Mouse (Mus musculus) adipocyte (in vitro differentiated cells): ENCODE measurements around the gene Akirin2.
A peak's percentile ranks its signal among the peaks of the same experiment; 100 is the strongest.
"Not testable (repeated sequence)": the region's sequence is repeated elsewhere in the genome, so short reads cannot be mapped to it uniquely, and the experiment has no call there.

ENCODE experiments used
- DNase-seq: peaks from one replicate; pipeline ENCODE4 v3.0.0-alpha.2; 2016; ENCODE audit warnings: low spot score

Akirin2 gene

DNA sequence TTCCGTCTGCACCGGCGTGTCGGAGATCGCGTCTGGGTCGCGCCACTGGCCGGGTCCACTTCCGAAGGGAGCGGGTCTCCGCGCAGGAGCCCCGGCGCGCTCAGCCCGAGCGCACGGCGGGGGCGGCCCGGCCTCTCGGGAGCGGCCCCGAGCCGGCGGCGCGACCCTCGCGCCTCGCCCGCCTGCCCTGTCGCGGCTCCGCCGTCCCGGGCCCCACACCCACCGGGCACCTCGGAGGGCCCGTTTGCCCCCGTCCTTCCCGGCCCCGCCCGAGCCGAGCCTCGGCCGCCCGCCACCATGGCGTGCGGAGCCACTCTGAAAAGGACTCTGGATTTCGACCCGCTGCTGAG, at the start of gene Akirin2:
TSS of gene Akirin2 (plus strand) at position 190 of the 350 bp plus-strand sequence.
- no peak for DNase-seq

DNA sequence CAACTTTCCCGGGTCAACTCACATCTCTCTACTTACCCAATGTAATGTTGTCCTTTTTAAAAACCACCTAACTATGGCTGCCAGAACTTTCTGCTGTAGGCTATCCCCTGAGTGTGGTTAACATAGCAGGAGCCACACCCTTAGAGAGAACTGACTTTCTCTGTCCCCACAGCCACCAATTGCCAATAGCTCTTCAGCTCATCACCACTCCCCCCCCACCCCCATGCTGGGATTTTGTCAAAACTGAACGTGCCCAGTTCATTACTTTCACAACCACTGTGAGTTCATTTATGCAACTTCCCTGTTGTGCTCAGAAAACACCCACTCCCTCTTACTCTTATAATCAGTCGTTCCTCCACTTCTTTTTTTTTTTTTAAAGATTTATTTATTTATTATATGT, 40.4 kb upstream of the Akirin2 start:
- DNase-seq = no peak

DNA sequence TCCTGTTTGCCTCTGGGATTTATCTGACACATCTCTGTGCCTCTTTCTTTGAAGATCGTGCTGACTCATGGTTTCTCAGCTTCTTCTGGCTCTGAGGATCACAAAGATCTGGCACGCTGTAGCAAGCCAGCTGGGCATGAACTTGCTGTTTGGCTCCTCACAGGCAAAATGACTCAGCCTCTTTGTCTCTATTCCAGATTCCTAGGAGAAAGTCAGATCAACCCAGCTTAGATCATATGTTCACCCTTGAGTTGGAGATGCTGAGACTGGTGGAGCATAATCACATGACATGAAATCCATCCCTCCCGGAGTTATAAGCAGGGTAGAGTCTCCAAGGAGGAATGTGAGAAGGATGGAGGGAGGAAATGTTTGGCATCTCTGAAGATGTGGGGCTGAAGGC, 27.9 kb upstream of the Akirin2 start:
- DNase-seq = peak; percentile 76

DNA sequence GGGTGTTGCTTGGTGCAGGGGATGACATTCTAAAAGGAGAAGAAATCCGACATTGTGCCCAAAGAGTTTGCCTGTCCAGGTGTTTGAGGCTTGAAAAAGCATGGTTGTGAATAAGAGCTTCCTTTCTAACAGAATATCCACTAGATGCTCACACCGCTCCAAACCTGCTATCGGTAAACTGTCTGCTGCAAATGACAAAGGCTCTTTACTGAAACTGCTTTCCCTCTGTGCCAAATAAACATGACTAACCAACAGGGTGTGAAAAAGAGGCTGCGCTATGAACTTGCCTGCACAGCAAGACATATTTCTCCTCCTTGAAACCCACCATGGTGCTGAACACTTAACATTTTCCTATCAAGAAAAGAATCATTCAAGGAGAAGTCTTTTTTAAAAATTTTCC, 27.2 kb upstream of the Akirin2 start:
- DNase-seq = no peak

DNA sequence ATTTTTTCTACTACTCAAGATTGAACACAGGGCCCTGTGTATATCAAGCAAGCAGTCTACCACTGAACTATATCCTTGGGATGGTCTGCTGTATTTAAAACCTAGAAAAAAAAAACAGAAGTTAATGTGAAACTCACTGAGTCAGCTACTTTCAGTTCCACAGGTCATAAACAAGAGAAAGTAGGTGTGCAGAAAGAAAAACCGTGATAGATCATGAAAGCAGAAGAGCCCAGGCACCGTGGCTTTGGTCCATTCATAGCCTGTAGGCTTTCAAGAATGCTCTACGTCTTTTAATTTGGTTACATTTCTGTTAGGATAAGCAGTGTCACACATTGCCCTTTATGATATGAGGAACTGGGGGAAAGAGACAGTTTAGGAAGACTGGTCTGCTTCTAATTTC, 24.0 kb upstream of the Akirin2 start:
- no peak for DNase-seq

DNA sequence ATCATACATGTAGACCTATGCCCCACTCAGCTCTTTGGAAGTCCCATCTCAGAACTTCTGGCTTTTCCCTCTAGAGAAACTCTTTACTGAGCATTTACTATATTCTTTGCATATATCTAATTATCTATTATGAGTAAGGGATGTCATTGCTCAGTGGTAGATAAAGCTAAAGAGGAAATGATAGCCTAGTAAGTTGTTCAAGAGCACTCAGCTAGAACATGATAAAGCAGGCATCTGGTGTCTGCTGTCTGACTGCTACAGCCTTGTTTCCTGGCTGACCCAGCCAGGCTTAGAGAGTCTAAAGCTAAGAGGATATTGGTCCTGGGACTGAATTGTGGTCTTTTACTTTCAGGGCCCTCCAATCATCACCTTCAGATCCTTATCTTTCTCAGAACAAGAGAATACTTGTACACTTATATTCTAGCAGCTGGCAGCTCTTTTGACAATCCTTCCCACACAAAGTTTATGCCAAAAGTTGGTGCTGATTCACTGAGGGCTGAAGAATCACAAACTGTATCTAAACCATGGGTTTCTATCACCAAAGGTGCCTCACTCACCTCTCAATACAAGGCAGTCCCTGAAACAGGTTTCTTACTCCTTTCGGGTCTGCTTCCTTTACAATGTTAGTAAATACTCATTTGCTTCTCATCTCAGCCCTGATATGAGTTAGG, 22.2 kb upstream of the Akirin2 start:
- no peak for DNase-seq

DNA sequence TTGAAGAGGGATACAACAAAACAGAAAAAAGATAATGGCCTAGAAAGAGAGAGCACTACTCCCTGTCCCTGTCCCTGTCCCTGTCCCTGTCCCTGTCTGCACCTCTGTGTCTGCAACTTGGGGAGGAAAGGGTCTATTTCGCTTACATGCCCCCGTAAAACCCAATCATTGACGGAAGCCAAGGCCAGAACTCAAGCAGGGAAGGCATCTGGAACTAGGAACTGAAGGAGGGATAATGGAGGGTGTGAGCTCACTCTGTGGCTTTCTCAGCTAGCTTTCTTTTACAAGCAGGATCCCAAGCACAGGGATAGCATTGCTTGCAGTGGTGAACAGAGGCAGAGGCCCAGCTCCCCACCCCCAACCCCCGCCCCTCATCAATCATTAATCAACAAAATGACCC, 21.4 kb upstream of the Akirin2 start:
- DNase-seq = no peak

DNA sequence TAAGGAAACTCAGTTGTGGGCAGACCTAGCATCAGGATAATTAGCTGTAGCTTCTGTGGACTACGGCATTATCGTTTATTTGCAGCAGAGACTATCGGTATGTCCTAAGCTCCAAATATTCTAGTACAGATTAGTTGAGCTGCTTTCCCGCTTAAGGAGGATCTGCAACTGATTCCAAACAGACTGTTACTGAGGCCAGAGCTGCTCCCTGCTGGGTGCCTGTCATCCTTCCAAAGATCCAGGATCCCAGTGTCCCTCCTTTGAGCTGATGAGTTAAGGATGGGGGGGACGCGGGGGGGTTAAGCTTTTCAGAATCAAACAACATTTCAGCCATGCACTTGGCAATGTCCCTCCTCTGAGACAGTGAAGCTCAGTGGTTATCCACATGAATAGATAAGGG, 20.8 kb upstream of the Akirin2 start:
- DNase-seq = no peak

DNA sequence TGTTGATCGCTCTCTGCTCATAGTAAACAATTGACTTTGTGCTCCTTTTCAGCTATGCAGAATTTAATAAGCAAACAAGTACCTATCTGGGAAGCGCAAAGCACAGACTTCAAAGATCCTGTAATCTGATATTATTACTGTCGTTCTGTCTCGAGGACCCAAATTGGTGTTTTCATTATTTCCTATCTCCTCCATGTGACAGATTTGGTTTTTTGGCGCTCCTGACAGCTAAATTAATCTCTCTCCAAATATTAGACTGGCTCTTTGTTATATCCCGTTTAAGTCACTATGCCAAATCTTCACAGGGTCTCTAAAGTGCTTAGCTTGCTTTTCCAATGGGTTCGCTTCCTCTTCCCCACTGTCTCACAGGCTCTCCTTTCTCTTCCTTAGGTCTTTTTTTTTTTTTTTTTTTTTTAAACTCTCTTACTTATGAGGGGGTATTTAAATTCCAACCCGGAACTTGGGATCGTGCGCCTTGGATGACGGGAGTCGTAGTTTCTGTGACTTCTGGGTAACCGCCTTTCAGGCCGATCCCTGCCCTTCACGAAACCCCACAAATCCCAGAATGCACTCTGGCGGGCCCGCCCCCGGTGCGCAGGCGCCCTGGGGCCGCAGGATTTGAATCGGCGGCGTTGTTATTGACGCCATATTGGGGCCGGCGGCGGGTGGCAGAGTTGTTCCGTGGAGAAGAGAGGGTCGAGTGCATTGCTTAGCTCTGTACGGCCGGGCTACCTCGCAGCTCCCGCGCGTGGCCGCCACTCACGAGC, 573 bp upstream of the Akirin2 start:
- DNase-seq = peak; percentile 97

DNA sequence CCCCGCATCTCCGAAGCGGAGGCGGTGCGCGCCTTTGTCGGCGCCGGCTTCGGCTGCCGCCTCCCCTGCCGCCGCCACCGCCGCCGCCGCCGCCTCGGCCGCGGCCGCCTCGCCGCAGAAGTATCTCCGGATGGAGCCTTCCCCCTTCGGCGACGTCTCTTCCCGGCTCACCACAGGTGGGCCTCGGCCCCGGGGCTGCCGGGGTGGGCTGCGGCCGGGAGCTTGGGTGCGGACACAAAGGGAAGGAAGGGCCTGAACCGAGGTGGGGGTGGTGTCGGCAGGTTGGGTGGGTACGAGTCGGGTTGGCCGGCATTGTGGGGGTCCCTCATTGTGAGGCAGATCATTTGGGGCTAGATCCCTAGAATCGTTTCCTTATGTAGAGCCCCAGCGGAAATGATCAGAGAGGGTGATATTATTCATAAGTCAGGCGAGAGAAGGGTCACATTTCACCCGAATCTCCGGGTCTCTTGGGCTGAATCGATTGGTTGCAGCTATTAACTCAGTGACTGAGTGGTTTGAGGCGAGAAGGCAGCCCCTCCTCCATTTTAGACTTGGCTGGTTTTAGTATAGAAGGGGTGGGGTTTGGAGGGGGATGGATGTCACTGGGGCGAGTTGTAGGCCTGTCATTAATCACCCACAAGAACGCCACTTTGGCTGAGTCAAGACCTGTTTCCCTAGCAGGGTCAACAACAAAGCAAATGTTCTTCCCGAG, 517 bp downstream of the Akirin2 start:
- peak; percentile 93 for DNase-seq

DNA sequence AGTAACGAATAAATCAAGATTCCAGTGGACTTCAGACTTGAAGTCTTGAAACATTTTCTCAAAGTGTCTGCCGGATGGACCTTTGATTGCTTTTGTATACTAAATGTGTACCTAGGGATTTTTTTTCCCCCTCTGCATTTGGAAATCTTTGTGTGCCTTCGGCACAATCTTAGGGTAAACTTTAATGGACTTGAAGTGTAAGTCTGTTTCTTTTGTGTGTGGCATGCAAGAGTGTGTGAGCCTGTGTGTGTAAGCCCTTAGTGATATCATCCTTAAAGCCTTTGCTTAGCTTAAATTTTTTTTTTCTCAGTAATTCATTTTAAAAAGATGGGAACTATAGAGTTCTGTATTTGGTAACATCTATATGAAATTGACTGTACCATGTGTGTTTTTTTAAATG, 1.2 kb downstream of the Akirin2 start:
- DNase-seq = no peak

DNA sequence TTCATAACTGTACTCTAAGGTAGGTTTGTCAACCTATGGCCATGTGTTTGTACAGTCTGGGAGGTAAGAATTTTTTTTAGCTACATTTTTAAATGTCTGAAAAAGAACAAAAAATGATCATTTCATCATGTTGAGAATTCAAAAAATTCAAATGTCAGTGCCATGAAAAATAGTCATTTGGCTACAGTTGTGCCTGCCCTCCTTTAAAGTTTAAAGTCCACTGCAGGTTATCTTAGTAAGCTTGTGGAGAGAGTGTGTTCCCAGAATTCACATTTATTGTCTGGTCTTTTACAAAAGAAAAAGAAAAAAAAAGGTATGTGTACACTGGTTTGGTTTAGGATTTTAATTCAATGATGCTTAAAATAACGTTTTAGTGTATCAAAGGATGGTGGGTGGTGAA, 3.9 kb downstream of the Akirin2 start:
- no peak for DNase-seq

DNA sequence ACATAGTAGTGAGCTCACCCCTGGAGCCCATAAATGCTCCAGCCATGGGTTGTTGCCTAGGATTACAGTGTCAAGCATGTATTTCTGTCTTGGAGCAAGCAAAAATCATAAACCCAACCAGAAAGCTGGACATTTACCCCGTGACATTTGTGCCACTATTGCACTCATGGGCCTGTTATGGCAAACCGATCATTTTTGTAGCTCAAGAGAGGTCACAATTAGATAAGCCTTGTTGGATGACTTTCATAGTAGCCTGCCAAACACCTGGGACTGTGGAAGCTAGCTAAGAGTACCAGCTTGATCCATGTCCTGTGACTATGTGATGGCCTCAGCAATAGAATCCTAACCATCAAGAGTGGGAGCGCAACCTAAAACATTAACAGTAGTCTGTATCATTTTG, 4.9 kb downstream of the Akirin2 start:
- DNase-seq = no peak

DNA sequence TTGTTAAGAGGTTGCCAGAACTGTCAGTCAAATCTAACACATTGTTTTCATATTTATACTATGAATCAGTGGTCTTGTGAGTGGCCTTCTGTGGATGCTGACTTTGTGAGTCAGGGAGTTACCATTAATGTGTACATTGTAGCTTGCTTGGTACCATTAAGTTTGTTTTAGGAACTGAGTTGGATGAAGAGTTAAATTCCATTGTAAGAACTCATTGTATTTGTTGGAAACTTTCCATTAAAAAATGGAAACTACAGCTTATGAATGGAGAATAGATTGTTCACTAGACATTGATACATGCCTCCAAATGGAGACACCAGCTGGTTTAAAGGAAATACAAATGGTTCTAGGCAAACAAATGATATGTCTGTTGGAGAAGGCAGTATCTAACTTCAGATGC, 5.4 kb downstream of the Akirin2 start:
- no peak for DNase-seq

DNA sequence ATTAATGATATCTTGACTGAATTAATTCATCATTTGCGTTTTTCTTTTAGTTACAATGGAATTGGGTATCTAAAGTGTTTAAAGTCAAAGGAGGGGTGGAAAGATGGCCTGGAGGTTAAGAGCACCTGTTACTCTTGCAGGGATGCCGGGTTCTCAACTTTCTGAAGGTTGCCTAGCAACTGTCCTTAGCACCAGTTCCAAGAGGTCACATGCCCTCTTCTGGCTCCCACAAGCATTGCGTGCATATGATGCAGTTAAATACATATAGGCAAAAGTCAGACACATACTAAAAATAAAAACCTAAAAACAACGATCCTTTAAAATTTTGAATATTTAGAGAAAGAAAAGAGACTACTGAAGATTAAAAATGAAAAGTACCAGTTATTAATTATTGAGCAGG, 10.2 kb downstream of the Akirin2 start:
- no peak for DNase-seq

DNA sequence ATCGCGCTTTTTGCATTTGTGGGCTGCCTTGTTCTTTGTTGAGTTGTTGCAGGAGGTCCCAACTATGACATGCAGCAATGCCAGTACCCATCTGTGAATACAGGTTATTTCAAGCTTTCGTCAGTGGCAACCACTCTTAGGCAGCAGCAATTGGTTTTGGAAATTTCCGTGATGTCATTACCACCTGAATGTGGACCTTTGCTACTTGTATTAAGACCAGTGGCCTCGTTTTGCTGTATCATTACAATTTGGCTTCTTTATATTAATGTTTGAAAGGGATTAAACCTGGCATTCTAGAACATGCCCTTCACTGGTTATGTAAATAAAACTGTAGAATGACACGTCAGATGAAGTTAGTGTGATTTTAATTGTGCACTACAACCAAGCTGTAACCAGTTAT, 15.5 kb downstream of the Akirin2 start:
- DNase-seq = no peak

DNA sequence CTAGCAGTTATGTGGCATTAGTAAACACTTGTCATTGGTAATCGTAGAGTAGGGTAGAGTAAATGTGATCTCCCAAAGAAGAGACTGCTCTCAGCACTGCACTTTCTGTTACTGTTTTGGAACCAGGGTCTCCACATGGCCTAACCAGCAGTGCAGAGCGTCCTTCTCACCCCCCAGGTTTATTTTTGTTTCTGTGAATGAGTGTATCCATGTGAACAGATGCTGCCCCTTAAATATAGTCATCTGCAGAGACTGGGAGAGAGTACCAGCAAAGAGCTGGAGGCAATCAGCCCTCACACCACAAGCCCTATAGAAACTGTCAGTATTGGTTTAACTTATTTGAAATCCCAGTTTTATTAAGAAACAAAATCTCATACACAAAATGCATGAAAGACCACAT, 22.1 kb downstream of the Akirin2 start:
- DNase-seq = no peak

DNA sequence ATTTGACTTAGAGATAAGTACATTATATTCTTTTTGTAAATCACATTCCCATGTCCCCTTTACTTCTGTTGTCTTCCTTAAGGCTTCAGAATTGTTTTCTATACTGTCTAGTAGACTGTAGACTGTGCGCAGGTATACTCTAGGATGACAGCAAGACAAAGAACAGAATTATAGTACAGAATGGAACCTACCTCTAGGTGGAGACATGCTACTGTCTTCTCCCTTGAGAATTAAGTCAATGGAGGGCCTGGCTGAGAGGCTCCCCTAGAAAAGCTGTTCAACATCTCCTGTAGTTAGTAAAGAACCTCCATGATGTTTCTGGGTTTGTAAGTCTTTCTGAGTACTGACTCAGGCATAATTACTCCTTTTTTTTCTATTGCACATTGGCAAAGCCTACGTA, 26.3 kb downstream of the Akirin2 start:
- DNase-seq = no peak

DNA sequence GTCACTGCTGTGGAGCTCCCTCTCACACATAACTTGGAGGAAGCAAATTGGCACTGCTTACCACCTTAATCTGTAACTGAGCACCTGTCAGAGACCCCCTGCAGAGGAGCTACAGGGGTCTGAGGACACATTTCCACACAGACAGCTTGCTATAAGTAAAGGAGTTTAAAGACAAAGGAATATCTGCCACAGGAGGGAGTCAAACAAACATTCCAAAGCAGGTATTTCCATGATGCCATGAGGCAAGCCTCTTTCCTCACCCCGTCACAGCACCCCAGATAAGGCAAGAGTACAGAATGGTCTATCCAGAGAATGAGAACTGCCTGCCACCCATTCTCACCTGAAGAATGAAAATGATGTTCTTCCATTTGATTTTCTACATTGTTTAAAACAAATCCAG, 28.5 kb downstream of the Akirin2 start:
- DNase-seq = no peak

DNA sequence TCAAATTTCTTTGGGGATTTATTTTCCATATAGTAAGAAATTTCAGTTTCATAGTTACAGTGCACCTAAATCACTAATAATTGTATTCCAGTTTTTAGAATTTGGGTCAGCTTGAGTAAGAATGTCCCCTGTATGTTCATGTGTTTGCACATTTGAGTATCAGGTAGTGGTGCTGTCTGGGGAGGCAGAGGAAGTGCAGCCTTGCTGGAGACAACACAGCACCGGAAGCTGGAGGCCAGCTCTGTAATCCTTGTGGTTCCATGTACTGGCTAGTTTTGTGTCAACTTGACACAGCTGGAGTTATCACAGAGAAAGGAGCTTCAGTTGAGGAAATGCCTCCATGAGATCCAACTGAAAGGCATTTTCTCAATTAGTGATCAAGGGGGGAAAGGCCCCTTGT, 30.8 kb downstream of the Akirin2 start:
- DNase-seq = not testable (repeated sequence)

DNA sequence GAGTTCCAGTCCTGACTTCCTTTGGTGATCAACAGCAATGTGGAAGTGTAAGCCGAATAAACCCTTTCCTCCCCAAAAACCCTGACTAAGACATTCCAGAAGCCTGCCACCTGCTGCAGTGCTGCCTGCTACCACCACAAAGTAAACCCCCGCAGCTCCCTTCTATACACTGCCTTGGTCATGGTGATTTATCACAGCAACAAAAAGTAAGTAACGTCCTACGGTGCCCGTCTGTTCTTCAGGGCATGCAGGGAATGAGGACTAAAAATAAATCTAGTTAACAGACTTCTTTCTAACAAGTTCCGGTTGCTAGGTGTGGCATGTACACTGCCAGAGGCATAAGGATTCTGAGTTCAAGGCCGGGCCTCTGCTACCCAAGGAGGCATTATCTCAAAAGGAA, 31.3 kb downstream of the Akirin2 start:
- no peak for DNase-seq

DNA sequence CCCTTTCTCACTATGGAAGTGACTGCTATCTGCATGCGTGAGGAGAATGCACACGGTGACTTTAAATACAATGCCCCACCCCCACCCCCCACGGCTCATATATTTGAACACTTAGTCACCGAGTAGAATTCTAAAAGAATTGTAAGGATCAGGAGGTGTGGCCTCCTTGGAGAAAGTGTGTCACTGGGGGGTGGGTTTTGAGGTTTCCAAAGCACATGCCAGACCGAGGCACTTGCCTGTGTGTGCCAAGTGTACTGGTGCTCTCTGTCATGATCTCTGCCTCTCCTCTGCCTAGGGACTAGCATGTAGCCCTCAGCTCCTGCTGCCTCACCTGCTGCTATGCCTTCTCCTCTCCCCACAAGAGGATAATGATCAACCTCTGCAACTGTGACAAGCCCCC, 31.7 kb downstream of the Akirin2 start:
- DNase-seq = no peak

DNA sequence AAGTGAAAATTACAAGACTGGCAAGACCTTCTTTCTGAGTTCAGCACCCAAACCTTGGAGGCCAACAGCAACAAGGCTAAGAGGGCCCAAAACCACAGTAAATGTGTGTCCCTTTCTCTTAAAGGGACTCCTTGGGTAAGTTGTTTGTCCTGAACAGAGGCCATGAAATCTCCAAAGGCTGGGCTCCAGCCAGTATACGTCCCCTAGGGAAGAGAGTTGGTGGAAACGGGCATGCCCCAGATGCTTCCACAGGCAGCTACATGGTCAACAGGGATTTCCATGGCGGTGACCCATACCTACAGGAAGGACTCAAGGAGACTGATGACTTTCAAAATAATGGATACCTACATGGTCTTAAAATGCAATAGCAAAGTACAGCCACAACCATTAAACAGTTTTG, 32.7 kb downstream of the Akirin2 start:
- DNase-seq = peak; percentile 47
